Mouse (Mus musculus) G1E (cell line): ENCODE measurements around the gene Nodal. TPM values are rescaled to one million over a fixed set of nuclear protein-coding genes. Genes with fewer than 3 reads are reported as not detected.

Experiments used
- ATAC-seq: 2 replicates; pipeline ENCODE4 v1.8.0; 2016; ENCODE audit warnings: mild to moderate bottlenecking; ENCODE audit not compliant: insufficient number of reproducible peaks, poor library complexity, low FRiP score, severe bottlenecking; ENCODE audit errors: extremely low read depth
- DNase-seq: peaks from one replicate; pipeline ENCODE4 v3.0.0; 2012; ENCODE audit warnings: low spot score
- H3K27me3 ChIP-seq: 2 replicates; pipeline ENCODE4 v1.6.1; 2012; ENCODE audit warnings: mild to moderate bottlenecking, low read length, inconsistent platforms; ENCODE audit not compliant: insufficient read depth
- H3K36me3 ChIP-seq: replicated peaks from 2 replicates; pipeline ENCODE3; 2012; ENCODE audit warnings: mild to moderate bottlenecking, inconsistent platforms
- H3K4me1 ChIP-seq: 2 replicates; pipeline ENCODE4 v1.6.1; 2012; ENCODE audit warnings: low read depth, low read length, inconsistent platforms, mixed read lengths; ENCODE audit not compliant: insufficient read depth
- H3K4me3 ChIP-seq: 2 replicates; pipeline ENCODE4 v1.5.1; 2012; ENCODE audit warnings: low read depth, mild to moderate bottlenecking, inconsistent platforms, low read length, moderate library complexity, mixed read lengths
- H3K9me3 ChIP-seq: replicated peaks from 2 replicates; pipeline ENCODE4 v1.6.1; 2012; ENCODE audit warnings: inconsistent platforms
- CTCF ChIP-seq: IDR thresholded peaks from 2 replicates; pipeline ENCODE4 v1.5.1; 2012; ENCODE audit warnings: low read depth, low read length, inconsistent platforms, mixed read lengths
- GATA1 ChIP-seq: IDR thresholded peaks from 2 replicates; pipeline ENCODE4 v1.6.1; 2012; ENCODE audit warnings: borderline replicate concordance, low read length, inconsistent platforms, mixed read lengths
- GATA2 ChIP-seq: IDR thresholded peaks from 2 replicates; pipeline ENCODE4 v1.6.1; 2012; ENCODE audit warnings: low read depth, low read length, inconsistent platforms, borderline replicate concordance
- POLR2AphosphoS5 ChIP-seq: IDR thresholded peaks from 2 replicates; pipeline ENCODE4 v1.6.1; 2012; ENCODE audit warnings: low read depth, low read length, inconsistent platforms; ENCODE audit not compliant: insufficient replicate concordance
- TAL1 ChIP-seq: conservative IDR thresholded peaks from 2 replicates; pipeline ENCODE4 v1.6.1; 2012; ENCODE audit warnings: low read depth, low read length, inconsistent platforms, mixed read lengths
- polyA plus RNA-seq: library from polyadenylated mRNA; stranded (reverse); fragments of >175 nt; gene quantifications from 2 replicates; pipeline ENCODE4 v1.2.3, GENCODE M21; 2012
- total RNA-seq, 2 experiments: library from RNA; stranded (forward) in 1 of 2; stranded (reverse) in 1 of 2; fragments of 200-1000 nt in 1 of 2; fragments of >200 nt in 1 of 2; fragmentation: Nextera tagmentation in 1 of 2; gene quantifications; 2 replicates each; pipeline ENCODE4 v1.2.3; 2014 to 2017

Gene Nodal
- total and polyA plus RNA-seq, 3 experiments, result not detected

DNA sequence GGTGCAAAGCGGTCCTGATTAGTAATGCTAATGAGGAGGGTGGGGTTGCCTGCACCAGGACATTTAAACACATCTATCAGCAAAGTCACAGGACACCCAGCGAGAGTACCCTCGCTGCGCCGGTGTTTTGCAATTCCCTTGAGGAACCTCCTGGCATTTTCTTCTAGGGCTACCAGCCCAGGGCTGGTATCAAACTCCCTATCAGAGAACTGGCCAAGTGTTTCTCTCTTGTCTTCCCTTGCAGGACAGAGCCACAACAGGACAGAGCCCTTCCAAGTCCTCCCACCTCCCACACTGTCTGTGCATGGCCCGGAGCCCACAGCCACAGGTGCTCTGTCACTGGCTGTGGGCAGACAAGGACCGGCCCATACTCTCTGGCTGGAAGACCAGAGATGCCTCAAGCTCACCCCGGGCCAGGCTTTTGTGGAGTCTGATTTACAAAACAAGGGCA, 35.5 kb upstream of the Nodal start:
- H3K9me3 ChIP-seq, result no peaks in the 10 kb centered on the region
- H3K36me3 ChIP-seq, result no peaks in the 10 kb centered on the region
- TF ChIP-seq GATA2 (no peak), TAL1 (no peak), CTCF (no peak), POLR2AphosphoS5 (no peak), GATA1 (no peak)
- no peak for ATAC-seq
- H3K4me1 ChIP-seq, result peaks cover 2% of the 10 kb centered on the region; the same call in 1 of the 2 replicates
- no peak for DNase-seq
- H3K27me3 ChIP-seq, result peaks cover 28% of the 10 kb centered on the region
- H3K4me3 ChIP-seq, result no peak overlapping the region

DNA sequence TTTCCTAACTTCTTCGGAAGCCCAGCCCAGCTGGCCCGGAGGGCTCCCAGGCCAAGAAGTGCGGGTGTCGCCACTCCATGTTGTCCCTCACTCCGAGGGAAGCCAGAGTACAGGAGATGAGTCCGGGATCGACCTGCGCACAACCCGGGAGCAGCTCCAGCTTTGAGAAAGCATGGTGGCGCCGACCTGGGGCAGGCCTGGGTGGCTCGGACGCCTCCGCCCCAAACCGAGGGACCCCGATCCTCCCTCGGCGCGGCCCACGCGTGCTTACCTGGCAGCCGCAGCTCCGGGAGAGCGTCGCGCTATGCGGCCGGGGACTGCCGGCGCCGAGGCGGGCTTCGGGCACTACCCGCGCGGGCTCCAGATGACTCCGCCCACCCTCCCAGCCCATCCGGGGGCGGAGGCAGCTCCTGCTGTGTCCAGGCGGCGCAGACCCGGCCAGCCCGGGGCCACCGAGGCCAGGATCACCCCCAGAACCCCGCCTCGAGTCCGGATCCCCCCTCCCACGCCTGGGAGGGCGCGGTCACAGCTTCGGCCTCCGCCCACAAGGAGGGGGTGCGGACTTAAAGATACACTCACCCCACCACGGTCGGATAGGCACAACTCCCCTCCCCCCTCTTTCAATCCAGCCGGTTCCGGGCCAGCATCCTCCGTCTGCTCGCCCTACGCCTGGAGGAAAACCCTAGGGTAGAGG, 34.6 kb upstream of the Nodal start, which contains the start of gene Pald1:
TSS of gene Pald1 (minus strand) at position 510 of the 694 bp plus-strand sequence.
- H3K4me1 ChIP-seq, result peaks cover 2% of the 10 kb centered on the region; the same call in 1 of the 2 replicates
- TF ChIP-seq POLR2AphosphoS5, result no peak
- TF ChIP-seq CTCF, result no peak
- TF ChIP-seq GATA2, result no peak
- no peak for TF ChIP-seq TAL1
- TF ChIP-seq GATA1, result no peak
- H3K27me3 ChIP-seq, result peaks cover 28% of the 10 kb centered on the region
- no peaks in the 10 kb centered on the region for H3K9me3 ChIP-seq
- no peaks in the 10 kb centered on the region for H3K36me3 ChIP-seq
- peak within 1 kb of the TSS; percentile 58; the same call in 1 of the 2 replicates for H3K4me3 ChIP-seq
- no peak for DNase-seq
- ATAC-seq, result no peak

- Histone ChIP-seq H3K4me3 (no peak overlapping the region; the same call in 1 of the 2 replicates), H3K4me1 (peaks cover 2% of the 10 kb centered on the region; the same call in 1 of the 2 replicates), H3K36me3 (no peaks in the 10 kb centered on the region), H3K9me3 (no peaks in the 10 kb centered on the region), H3K27me3 (peaks cover 28% of the 10 kb centered on the region)
- TF ChIP-seq TAL1 (no peak), GATA2 (no peak), GATA1 (no peak)
- no peak for DNase-seq
- ATAC-seq, result no peak
Observed at GRCm38 (mm10) chr10:61383715-61384047, 34.1 kb upstream of the Nodal start.

- no peak for DNase-seq
- no peak overlapping the region for H3K4me3 ChIP-seq
- no peak for ATAC-seq
- H3K4me1 ChIP-seq, result peaks cover 2% of the 10 kb centered on the region; the same call in 1 of the 2 replicates
- no peaks in the 10 kb centered on the region for H3K36me3 ChIP-seq
- TF ChIP-seq TAL1, result no peak
- H3K27me3 ChIP-seq, result peaks cover 28% of the 10 kb centered on the region
- H3K9me3 ChIP-seq, result no peaks in the 10 kb centered on the region
Observed at GRCm38 (mm10) chr10:61385174-61385573, 32.6 kb upstream of the Nodal start.

GRCm38 (mm10) chr10:61386284-61386683, 31.5 kb upstream of the Nodal start:
- ATAC-seq, result no peak
- Histone ChIP-seq H3K9me3 (no peaks in the 10 kb centered on the region), H3K27me3 (peaks cover 25% of the 10 kb centered on the region), H3K4me3 (no peak overlapping the region), H3K36me3 (no peaks in the 10 kb centered on the region), H3K4me1 (peaks cover 2% of the 10 kb centered on the region; the same call in 1 of the 2 replicates)
- DNase-seq, result no peak
- no peak for TF ChIP-seq GATA1
- TF ChIP-seq GATA2, result no peak
- TF ChIP-seq CTCF, result no peak
- no peak for TF ChIP-seq TAL1
- TF ChIP-seq POLR2AphosphoS5, result no peak

DNA sequence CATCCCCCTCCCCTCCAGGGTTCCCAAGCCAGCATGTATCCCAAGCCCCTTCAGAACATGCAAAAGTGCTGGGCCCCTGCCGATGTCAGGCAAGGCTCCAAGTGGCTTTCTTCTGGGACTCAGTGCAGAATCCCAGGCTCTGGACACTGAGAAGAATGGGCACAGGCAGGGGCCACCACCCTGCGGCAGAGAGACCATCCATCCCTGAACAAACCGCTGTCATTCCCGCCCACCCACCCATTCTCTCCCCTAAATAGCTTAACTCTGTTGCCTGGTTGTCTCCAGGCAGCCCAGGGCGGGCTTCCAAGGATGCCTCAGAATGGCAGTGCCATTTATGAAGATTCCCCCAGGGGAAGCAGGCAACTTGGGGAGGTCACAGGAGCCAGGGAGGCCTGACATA, 28.8 kb upstream of the Nodal start:
- DNase-seq (no peak), ATAC-seq (no peak)
- TF ChIP-seq TAL1 (no peak), GATA1 (no peak), POLR2AphosphoS5 (no peak), GATA2 (no peak), CTCF (no peak)
- H3K27me3 ChIP-seq, result peaks cover 1% of the 10 kb centered on the region
- no peaks in the 10 kb centered on the region for H3K9me3 ChIP-seq
- no peaks in the 10 kb centered on the region for H3K4me1 ChIP-seq
- H3K4me3 ChIP-seq, result no peak overlapping the region
- no peaks in the 10 kb centered on the region for H3K36me3 ChIP-seq
